Mouse (Mus musculus): Measurements from ENCODE around the gene Polq. TPM values are rescaled to one million over a fixed set of nuclear protein-coding genes. Genes with fewer than 3 reads are reported as not detected.

The Polq gene
- polyA plus RNA-seq, 1 experiment = 2.3 TPM

DNA sequence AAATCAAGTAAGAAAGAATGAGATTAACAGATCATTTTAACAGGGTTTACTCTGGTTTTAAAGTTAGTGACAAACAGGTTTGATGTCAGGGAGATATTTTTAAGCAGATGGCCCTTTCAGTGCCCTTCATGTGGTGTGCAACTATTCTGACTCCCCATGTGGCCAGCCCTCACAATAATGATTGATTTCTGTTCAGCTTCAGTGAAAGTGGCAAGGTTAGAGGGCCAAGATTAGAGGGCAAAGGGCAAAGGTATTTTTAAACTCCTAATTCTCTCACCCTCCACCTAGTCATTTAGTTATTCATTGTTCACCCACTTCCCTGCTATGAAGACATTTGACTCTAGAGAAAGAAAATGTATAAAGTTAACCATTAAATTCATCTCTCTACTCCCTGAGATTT, 23.5 kb upstream of the Polq start:
- no peak for DNase-seq
- Histone ChIP-seq H3K27me3 (ENCODE audit: control insufficient read depth, insufficient read depth, low read length) (no peaks in the 10 kb centered on the region), H3K4me3 (ENCODE audit: control insufficient read depth, insufficient read depth, low read length) (no peak overlapping the region), H3K27ac (ENCODE audit: control insufficient read depth, insufficient read depth, low read length) (no peak overlapping the region), H3K4me1 (replicated peaks; ENCODE audit: control insufficient read depth, insufficient read depth, low read length) (peaks cover 3% of the 10 kb centered on the region), H3K36me3 (ENCODE audit: control insufficient read depth, insufficient read depth, low read length) (no peaks in the 10 kb centered on the region)
- TF ChIP-seq POLR2A (IDR thresholded peaks at IDR 0.05; ENCODE audit: control insufficient read depth, extremely low read depth, insufficient read depth, low read length, poor library complexity) (no peak), CTCF (IDR thresholded peaks at IDR 0.05; ENCODE audit: borderline replicate concordance, control insufficient read depth, extremely low read depth, insufficient read depth, low read length, poor library complexity) (no peak)

DNA sequence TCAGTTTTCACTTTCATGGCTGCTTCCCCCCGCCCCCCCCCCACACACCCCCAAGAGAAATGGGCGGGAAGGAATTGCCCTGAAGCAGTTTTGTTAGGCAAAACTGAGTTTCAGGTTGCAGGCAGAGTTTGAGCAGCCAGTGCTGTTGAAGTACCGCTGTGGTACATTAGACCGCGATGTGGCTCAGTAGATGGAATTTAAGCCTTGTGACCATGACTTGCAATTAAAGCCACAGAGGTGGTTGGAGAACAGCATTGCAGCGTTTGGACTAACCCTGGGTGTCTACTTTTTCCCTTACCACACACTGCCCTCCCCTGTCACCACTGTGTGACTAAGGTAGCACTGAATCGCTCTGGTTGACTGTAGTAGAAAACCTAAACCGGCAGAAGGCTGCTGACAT, 22.1 kb upstream of the Polq start:
- Histone ChIP-seq H3K4me3 (ENCODE audit: control insufficient read depth, insufficient read depth, low read length) (no peak overlapping the region), H3K36me3 (ENCODE audit: control insufficient read depth, insufficient read depth, low read length) (no peaks in the 10 kb centered on the region), H3K27ac (ENCODE audit: control insufficient read depth, insufficient read depth, low read length) (no peak overlapping the region), H3K27me3 (ENCODE audit: control insufficient read depth, insufficient read depth, low read length) (no peaks in the 10 kb centered on the region), H3K4me1 (replicated peaks; ENCODE audit: control insufficient read depth, insufficient read depth, low read length) (peaks cover 3% of the 10 kb centered on the region)
- no peak for DNase-seq
- no peak for TF ChIP-seq CTCF (IDR thresholded peaks at IDR 0.05; ENCODE audit: borderline replicate concordance, control insufficient read depth, extremely low read depth, insufficient read depth, low read length, poor library complexity)
- no peak for TF ChIP-seq POLR2A (IDR thresholded peaks at IDR 0.05; ENCODE audit: control insufficient read depth, extremely low read depth, insufficient read depth, low read length, poor library complexity)
- WGBS = 7% methylated on average over 8 of the region's 8 CpGs

DNA sequence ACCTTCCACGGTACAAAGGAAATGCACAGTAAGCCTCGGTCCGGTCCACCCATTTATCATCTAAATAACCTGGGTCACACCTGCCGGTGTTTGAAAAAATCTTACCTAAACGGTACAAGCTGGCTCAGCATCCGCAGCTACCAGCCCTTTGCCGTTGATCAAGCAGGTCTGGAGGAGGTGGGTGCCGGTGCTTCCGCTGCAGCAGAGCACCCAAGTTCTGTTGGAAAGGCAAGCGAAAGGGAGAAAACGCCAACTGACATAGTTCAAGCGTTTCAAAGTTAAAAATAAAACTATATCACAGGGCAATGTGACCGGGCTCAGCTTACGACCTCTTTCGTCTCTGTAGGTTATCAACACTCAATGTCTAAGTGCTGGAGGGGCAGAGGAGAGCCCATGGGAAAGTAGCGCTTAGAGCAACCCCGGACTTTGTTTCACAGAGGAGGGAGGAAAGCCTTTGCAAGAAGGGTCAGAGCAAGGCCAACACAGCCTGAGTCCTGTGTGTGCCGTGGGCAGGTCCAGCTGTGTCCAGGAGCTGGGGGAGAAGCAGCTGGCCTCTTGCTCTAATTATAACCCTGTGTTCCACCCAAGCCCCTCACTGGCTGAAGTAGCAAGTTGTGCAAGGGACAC, 21.5 kb upstream of the Polq start, which contains the start of gene Fbxo40:
TSS of gene Fbxo40 (minus strand) at position 469 of the 627 bp plus-strand sequence.
- H3K27ac ChIP-seq (ENCODE audit: control insufficient read depth, insufficient read depth, low read length) = no peak within 1 kb of the TSS
- WGBS = 72% methylated on average over 18 of the region's 18 CpGs
- H3K27me3 ChIP-seq (ENCODE audit: control insufficient read depth, insufficient read depth, low read length) = no peaks in the 10 kb centered on the region
- no peak for DNase-seq
- H3K36me3 ChIP-seq (ENCODE audit: control insufficient read depth, insufficient read depth, low read length) = no peaks in the 10 kb centered on the region
- peaks cover 3% of the 10 kb centered on the region for H3K4me1 ChIP-seq (replicated peaks; ENCODE audit: control insufficient read depth, insufficient read depth, low read length)
- no peak for TF ChIP-seq POLR2A (IDR thresholded peaks at IDR 0.05; ENCODE audit: control insufficient read depth, extremely low read depth, insufficient read depth, low read length, poor library complexity)
- TF ChIP-seq CTCF (IDR thresholded peaks at IDR 0.05; ENCODE audit: borderline replicate concordance, control insufficient read depth, extremely low read depth, insufficient read depth, low read length, poor library complexity) = no peak
- H3K4me3 ChIP-seq (ENCODE audit: control insufficient read depth, insufficient read depth, low read length) = no peak within 1 kb of the TSS

DNA sequence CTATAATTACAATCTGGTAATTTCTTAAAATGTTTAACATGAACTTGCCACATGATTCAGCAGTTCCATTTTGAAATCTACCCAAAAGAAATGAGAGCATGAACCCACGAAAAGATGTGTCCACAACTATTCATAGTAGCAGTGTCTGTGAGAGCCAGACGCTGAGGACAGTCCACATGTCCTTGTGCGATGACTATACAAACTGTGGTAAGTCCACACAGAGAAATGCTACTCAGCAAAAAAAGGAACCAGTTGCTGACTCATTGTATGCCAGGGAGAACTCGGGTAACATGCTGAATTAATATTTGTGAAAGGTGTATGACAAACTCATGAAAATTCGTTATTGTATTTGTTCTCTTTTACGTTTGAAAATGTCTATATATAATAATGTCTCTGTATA, 13.9 kb upstream of the Polq start:
- Histone ChIP-seq H3K27ac (ENCODE audit: control insufficient read depth, insufficient read depth, low read length) (no peak overlapping the region), H3K36me3 (ENCODE audit: control insufficient read depth, insufficient read depth, low read length) (no peaks in the 10 kb centered on the region), H3K4me3 (ENCODE audit: control insufficient read depth, insufficient read depth, low read length) (no peak overlapping the region), H3K27me3 (ENCODE audit: control insufficient read depth, insufficient read depth, low read length) (no peaks in the 10 kb centered on the region), H3K4me1 (replicated peaks; ENCODE audit: control insufficient read depth, insufficient read depth, low read length) (no peaks in the 10 kb centered on the region)
- TF ChIP-seq POLR2A (IDR thresholded peaks at IDR 0.05; ENCODE audit: control insufficient read depth, extremely low read depth, insufficient read depth, low read length, poor library complexity) (no peak), CTCF (IDR thresholded peaks at IDR 0.05; ENCODE audit: borderline replicate concordance, control insufficient read depth, extremely low read depth, insufficient read depth, low read length, poor library complexity) (no peak)
- WGBS = 41% methylated on average over 6 of the region's 6 CpGs
- no peak for DNase-seq

DNA sequence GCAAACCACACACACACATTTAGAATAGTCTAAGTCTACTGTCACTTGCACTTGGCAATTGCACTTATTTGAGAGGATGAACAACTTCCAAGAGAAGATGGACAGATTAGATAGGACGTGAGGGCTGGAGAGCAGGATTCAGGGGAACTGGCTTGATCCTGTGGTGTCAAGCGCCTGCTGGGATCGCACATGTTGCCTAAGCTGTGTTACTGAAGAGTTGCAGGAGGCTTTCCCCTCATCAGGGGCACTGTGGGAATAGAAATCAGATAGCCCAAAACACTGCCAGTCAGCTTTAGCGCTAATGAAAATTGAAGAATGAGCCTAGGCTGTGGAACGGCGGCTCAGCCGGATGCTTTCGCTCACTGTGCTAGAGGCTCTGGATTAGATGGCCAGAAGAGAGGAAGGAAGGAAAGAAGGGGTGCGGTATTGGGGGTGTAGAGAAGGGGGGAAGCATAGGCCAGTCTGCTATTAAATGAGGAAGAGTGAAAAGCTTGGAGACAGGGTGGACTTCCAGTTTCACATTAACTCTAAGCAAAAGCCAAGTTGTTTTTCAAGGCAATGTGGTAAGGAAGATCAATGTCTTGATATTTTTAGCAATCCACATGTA, 12.1 kb upstream of the Polq start:
- H3K4me1 ChIP-seq (replicated peaks; ENCODE audit: control insufficient read depth, insufficient read depth, low read length) = no peaks in the 10 kb centered on the region
- H3K27me3 ChIP-seq (ENCODE audit: control insufficient read depth, insufficient read depth, low read length) = no peaks in the 10 kb centered on the region
- WGBS = 55% methylated on average over 9 of the region's 9 CpGs
- H3K27ac ChIP-seq (ENCODE audit: control insufficient read depth, insufficient read depth, low read length) = no peak overlapping the region
- DNase-seq = no peak
- TF ChIP-seq CTCF (IDR thresholded peaks at IDR 0.05; ENCODE audit: borderline replicate concordance, control insufficient read depth, extremely low read depth, insufficient read depth, low read length, poor library complexity) (no peak), POLR2A (IDR thresholded peaks at IDR 0.05; ENCODE audit: control insufficient read depth, extremely low read depth, insufficient read depth, low read length, poor library complexity) (no peak)
- H3K4me3 ChIP-seq (ENCODE audit: control insufficient read depth, insufficient read depth, low read length) = no peak overlapping the region
- no peaks in the 10 kb centered on the region for H3K36me3 ChIP-seq (ENCODE audit: control insufficient read depth, insufficient read depth, low read length)

DNA sequence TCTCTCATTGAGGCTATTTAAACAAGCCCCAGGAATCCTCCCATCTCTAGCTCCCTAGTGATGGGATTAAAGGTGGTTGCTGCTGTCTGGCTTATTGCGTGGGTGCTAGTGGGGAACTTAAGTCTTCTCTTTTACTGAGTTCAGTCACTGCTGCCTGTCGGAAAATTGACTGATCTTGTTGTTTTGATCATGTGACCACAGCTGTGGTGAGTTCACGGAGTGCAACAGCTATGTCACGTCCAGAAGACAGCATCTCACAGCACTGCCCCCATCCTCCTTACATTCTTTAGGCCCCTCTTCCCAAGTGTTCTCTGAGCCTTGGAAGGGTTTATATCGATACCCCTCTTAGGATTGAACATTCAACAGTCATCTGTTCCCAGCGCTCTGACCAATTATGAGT, 2.3 kb upstream of the Polq start:
- DNase-seq = no peak
- 84% methylated on average over 6 of the region's 6 CpGs for WGBS

More for the DNA sequence above, 2.3 kb upstream of the Polq start:
- no peaks in the 10 kb centered on the region for H3K27me3 ChIP-seq (ENCODE audit: control insufficient read depth, insufficient read depth, low read length)
- H3K36me3 ChIP-seq (ENCODE audit: control insufficient read depth, insufficient read depth, low read length) = no peaks in the 10 kb centered on the region
- H3K27ac ChIP-seq (ENCODE audit: control insufficient read depth, insufficient read depth, low read length) = no peak overlapping the region
- TF ChIP-seq CTCF (IDR thresholded peaks at IDR 0.05; ENCODE audit: borderline replicate concordance, control insufficient read depth, extremely low read depth, insufficient read depth, low read length, poor library complexity) (no peak), POLR2A (IDR thresholded peaks at IDR 0.05; ENCODE audit: control insufficient read depth, extremely low read depth, insufficient read depth, low read length, poor library complexity) (no peak)
- no peak overlapping the region for H3K4me3 ChIP-seq (ENCODE audit: control insufficient read depth, insufficient read depth, low read length)
- H3K4me1 ChIP-seq (replicated peaks; ENCODE audit: control insufficient read depth, insufficient read depth, low read length) = peaks cover 7% of the 10 kb centered on the region

Measured in thymus, adult 2 months (tissue).